27 mouse cellular contexts compared by ENCODE assay signal in genomic region chr7:112283606-112284310, GRCm38 (mm10). TPM values are rescaled to one million over a fixed set of nuclear protein-coding genes. Genes with fewer than 3 reads are reported as not detected.
A peak's percentile ranks its signal among the peaks of the same experiment; 100 is the strongest.
DNase-seq lines count a peak whose midpoint lies in the region; ATAC-seq lines count a peak whose summit lies in the region.
"Had no signal": no experiment of that assay in that cellular context is flagged by ENCODE, and none has a peak within 500 bp of the region (broad histone marks: within the 10 kb centered on the region; RNA-seq: fewer than 3 reads in every experiment).

No protein-coding gene starts in this region.

- 75% methylated on average over 9 of the region's 9 CpGs for WGBS in heart, embryonic 10.5 days
- WGBS in kidney, embryonic 15.5 days, result 70% methylated on average over 9 of the region's 9 CpGs

- H3K9me3 ChIP-seq in heart, embryonic 10.5 days, result no peaks in the 10 kb centered on the region
- H3K9me3 ChIP-seq in kidney, embryonic 15.5 days (replicated peaks), result no peaks in the 10 kb centered on the region
- H3K9me3 ChIP-seq: embryonic facial prominence, embryonic 12.5 days; hindbrain, embryonic 15.5 days; intestine, embryonic 15.5 days; midbrain, embryonic 15.5 days; neural tube, embryonic 13.5 days; stomach, embryonic 15.5 days had no signal

- H3K4me3 ChIP-seq in heart, embryonic 10.5 days, result no peak overlapping the region
- no peak overlapping the region for H3K4me3 ChIP-seq in kidney, embryonic 15.5 days (replicated peaks)
- H3K4me3 ChIP-seq: embryonic facial prominence, embryonic 12.5 days; hindbrain, embryonic 15.5 days; intestine, embryonic 15.5 days; midbrain, embryonic 15.5 days; myocyte; neural tube, embryonic 13.5 days; stomach, embryonic 15.5 days had no signal

- no peak overlapping the region for H3K4me2 ChIP-seq in kidney, embryonic 15.5 days
- H3K4me2 ChIP-seq: embryonic facial prominence, embryonic 12.5 days; hindbrain, embryonic 15.5 days; intestine, embryonic 15.5 days; midbrain, embryonic 15.5 days; neural tube, embryonic 13.5 days; stomach, embryonic 15.5 days had no signal

- no peaks in the 10 kb centered on the region for H3K27me3 ChIP-seq in heart, embryonic 10.5 days (ENCODE audit: insufficient read depth, poor library complexity, severe bottlenecking)
- no peaks in the 10 kb centered on the region for H3K27me3 ChIP-seq in kidney, embryonic 15.5 days
- H3K27me3 ChIP-seq: embryonic facial prominence, embryonic 12.5 days; hindbrain, embryonic 15.5 days; intestine, embryonic 15.5 days; midbrain, embryonic 15.5 days; neural tube, embryonic 13.5 days; Patski; stomach, embryonic 15.5 days had no signal

- intact Hi-C loops in heart, postnatal 36 days (cut with DNase I), result loop anchor here (5.0 kb wide), 1 partner anchor 101 kb away; no protein-coding TSS in a partner anchor
- intact Hi-C loops in left cerebral cortex, postnatal 14 days (cut with DNase I), result no loop called here

- H3K36me3 ChIP-seq in heart, embryonic 10.5 days, result peaks cover 27% of the 10 kb centered on the region
- H3K36me3 ChIP-seq in kidney, embryonic 15.5 days, result no peaks in the 10 kb centered on the region
- H3K36me3 ChIP-seq: embryonic facial prominence, embryonic 12.5 days; G1E; hindbrain, embryonic 15.5 days; intestine, embryonic 15.5 days; midbrain, embryonic 15.5 days; neural tube, embryonic 13.5 days; stomach, embryonic 15.5 days had no signal

- no peak for ATAC-seq in kidney, embryonic 15.5 days (replicated peaks; ENCODE audit: low FRiP score)
- ATAC-seq: intestine, embryonic 15.5 days; midbrain, embryonic 15.5 days; Patski had no signal

- no peak for DNase-seq in heart, embryonic 10.5 days (ENCODE audit: low spot score)
- DNase-seq in heart, postnatal 36 days, result no peak
- no peak for DNase-seq in kidney, adult 18-20 months
- DNase-seq in left cerebral cortex, postnatal 14 days (ENCODE audit: low spot score in 2 of 2), result peak; percentile 39 to 55
- no peak for DNase-seq in left cerebral cortex, adult 8-10 months (ENCODE audit: low spot score in 2 of 2)
- no peak for DNase-seq in ovary, adult 18-20 months (ENCODE audit: low spot score)
- DNase-seq: adrenal gland, postnatal 36 days; B cell, adult 2 months; cerebellum, adult 11-12 months; cerebellum, postnatal 14 days; gastrocnemius, postnatal 14 days; kidney, adult 9 months; kidney, postnatal 25 days; thymus, adult 18-20 months; thymus, postnatal 36 days had no signal

- no peak overlapping the region for H3K9ac ChIP-seq in kidney, embryonic 15.5 days
- H3K9ac ChIP-seq: embryonic facial prominence, embryonic 12.5 days; hindbrain, embryonic 15.5 days; intestine, embryonic 15.5 days; midbrain, embryonic 15.5 days; neural tube, embryonic 13.5 days; stomach, embryonic 15.5 days had no signal

- H3K27ac ChIP-seq in heart, embryonic 10.5 days, result peak overlapping the region; percentile 62; the same call in 1 of the 2 replicates
- H3K27ac ChIP-seq in kidney, embryonic 15.5 days, result 0 out of 2 replicates have a peak overlapping the region, but pooled peaks have one; percentile 10
- H3K27ac ChIP-seq: embryonic facial prominence, embryonic 12.5 days; hindbrain, embryonic 15.5 days; intestine, embryonic 15.5 days; macrophage; midbrain, embryonic 15.5 days; neural tube, embryonic 13.5 days; stomach, embryonic 15.5 days had no signal

- H3K4me1 ChIP-seq in heart, embryonic 10.5 days, result peaks cover 86% of the 10 kb centered on the region
- peaks cover 22% of the 10 kb centered on the region for H3K4me1 ChIP-seq in kidney, embryonic 15.5 days
- H3K4me1 ChIP-seq: embryonic facial prominence, embryonic 12.5 days; hindbrain, embryonic 15.5 days; midbrain, embryonic 15.5 days; neural tube, embryonic 13.5 days; stomach, embryonic 15.5 days had no signal

RNA-seq across cellular contexts. Expression of gene Mical2, which starts 58.1 kb away (rescaled TPM):
- 77.8 and 153 TPM in 2 replicates for polyA plus RNA-seq in heart, embryonic 10.5 days (2016; fragmentation: Nextera tagmentation; extraction: Ambion mirVana)
- total RNA-seq in heart, postnatal 36 days (2021), result 100 to 1,000 TPM in 1 of 2 experiments, 10 to 100 TPM in 1; 80.8 to 101 TPM
- 7.3 and 7.5 TPM in 2 replicates for polyA plus RNA-seq in kidney, embryonic 15.5 days (2015; fragmentation: Nextera tagmentation; extraction: Ambion mirVana)
- 100 to 1,000 TPM; 497 to 557 TPM for total RNA-seq in left cerebral cortex, postnatal 14 days (2021)
- total RNA-seq in left cerebral cortex, adult 8-10 months (2022), result 100 to 1,000 TPM; 370 to 442 (median 419) TPM
- total RNA-seq: CH12.LX had no signal
- polyA plus RNA-seq: G1E had no signal

Comparison
In these comparisons a context has a peak if more than half of its experiments do, and no peak if none do; other contexts are left out.
1. DNase-seq: peak in left cerebral cortex, postnatal 14 days (2 of 2); none in heart, embryonic 10.5 days (single experiment), heart, postnatal 36 days (0 of 2), kidney, adult 18-20 months (single experiment), left cerebral cortex, adult 8-10 months (0 of 2) and ovary, adult 18-20 months (single experiment).